Mouse (Mus musculus) midbrain, postnatal 0 days (tissue): ENCODE results near the gene Hes7. TPM values are rescaled to one million over a fixed set of nuclear protein-coding genes. Genes with fewer than 3 reads are reported as not detected.

Source experiments
- ATAC-seq: fragments of 200-750 bp; cut with Nextera tagmentation; 2 replicates; pipeline ENCODE4 v1.8.0; 2017; ENCODE audit warnings: moderate number of reproducible peaks, mild to moderate bottlenecking, moderate TSS enrichment, moderate library complexity; ENCODE audit not compliant: low FRiP score
- DNase-seq: peaks from one replicate; pipeline ENCODE4 v3.0.0-alpha.2; 2015; ENCODE audit warnings: low spot score
- H3K27ac ChIP-seq: fragments of 300-500 bp; sonication (generic); 2 replicates; pipeline ENCODE4 v1.5.1; 2014; ENCODE audit warnings: low read depth, mild to moderate bottlenecking, low read length, mixed read lengths
- H3K27me3 ChIP-seq: fragments of 300-500 bp; sonication (generic); 2 replicates; pipeline ENCODE4 v1.6.1; 2014; ENCODE audit warnings: low read length, control low read depth, mixed read lengths; ENCODE audit not compliant: insufficient read depth
- H3K36me3 ChIP-seq: fragments of 300-500 bp; sonication (generic); 2 replicates; pipeline ENCODE4 v1.6.1; 2014; ENCODE audit warnings: low read length, control low read depth, mixed read lengths; ENCODE audit not compliant: insufficient read depth
- H3K4me1 ChIP-seq: fragments of 300-500 bp; sonication (generic); 2 replicates; pipeline ENCODE4 v1.6.1; 2014; ENCODE audit warnings: mild to moderate bottlenecking, control low read depth, antibody characterized with exemption, low read length, mixed read lengths; ENCODE audit not compliant: insufficient read depth
- H3K4me2 ChIP-seq: fragments of 300-500 bp; sonication (generic); 2 replicates; pipeline ENCODE4 v1.6.1; 2014; ENCODE audit warnings: low read depth, mild to moderate bottlenecking, low read length, mixed read lengths; ENCODE audit not compliant: poor library complexity, severe bottlenecking
- H3K4me3 ChIP-seq: fragments of 300-500 bp; sonication (generic); 2 replicates; pipeline ENCODE4 v1.5.1; 2014; ENCODE audit warnings: low read depth, mild to moderate bottlenecking, low read length, moderate library complexity
- H3K9ac ChIP-seq: fragments of 300-500 bp; sonication (generic); replicated peaks from 2 replicates; pipeline ENCODE4 v1.6.1; 2014; ENCODE audit warnings: mild to moderate bottlenecking, low read length, moderate library complexity, mixed read lengths; ENCODE audit not compliant: poor library complexity, severe bottlenecking
- H3K9me3 ChIP-seq: fragments of 300-500 bp; sonication (generic); 2 replicates; pipeline ENCODE4 v1.6.1; 2016; ENCODE audit warnings: low read length, control low read depth
- CTCF ChIP-seq: IDR thresholded peaks from 2 replicates; pipeline ENCODE4 v1.5.1; 2016; ENCODE audit warnings: antibody characterized with exemption, mild to moderate bottlenecking
- WGBS: fragments of 180-500 bp; shearing (Covaris S2); extraction: QIAGEN DNeasy Blood & Tissue Kit; methylation state at CpG from one replicate; pipeline ENCODE4 v1.1.7; 2014; 5-methylcytosine and 5-hydroxymethylcytosine counted together
- polyA plus RNA-seq: library from polyadenylated mRNA; unstranded; fragments of >200 nt; fragmentation: Nextera tagmentation; extraction: Ambion mirVana; gene quantifications from 2 replicates; pipeline ENCODE4 v1.2.1, GENCODE M21; 2015
- total RNA-seq: library from RNA; depleted of rRNA; stranded (reverse); fragments of >200 nt; gene quantifications from 2 replicates; pipeline ENCODE4 v1.2.3, GENCODE M21; 2014

Gene Hes7
- total and polyA plus RNA-seq, 2 experiments from 2014 or later = 2.0 to 2.1 TPM

- H3K4me3 ChIP-seq = no peak overlapping the region
- peaks cover 79% of the 10 kb centered on the region for H3K36me3 ChIP-seq
- H3K4me1 ChIP-seq = peaks cover 7% of the 10 kb centered on the region; the same call in 1 of the 2 replicates
- no peak overlapping the region for H3K27ac ChIP-seq
- H3K9ac ChIP-seq = no peak overlapping the region
- TF ChIP-seq CTCF = no peak
- DNase-seq (no peak), ATAC-seq (no peak)
- no peaks in the 10 kb centered on the region for H3K9me3 ChIP-seq
- H3K4me2 ChIP-seq = no peak overlapping the region
- 93% methylated on average over 14 of the region's 14 CpGs for WGBS
- no peaks in the 10 kb centered on the region for H3K27me3 ChIP-seq
These were observed 15.7 kb upstream of the Hes7 start for GRCm38 (mm10) chr11:69104487-69104886.

GRCm38 (mm10) chr11:69105227-69105626, 15.0 kb upstream of the Hes7 start:
- no peaks in the 10 kb centered on the region for H3K9me3 ChIP-seq
- H3K4me1 ChIP-seq = peaks cover 6% of the 10 kb centered on the region; the same call in 1 of the 2 replicates
- no peak overlapping the region for H3K4me2 ChIP-seq
- TF ChIP-seq CTCF = no peak
- no peak overlapping the region for H3K9ac ChIP-seq
- no peak for DNase-seq
- H3K4me3 ChIP-seq = no peak overlapping the region
- no peak for ATAC-seq
- WGBS = 91% methylated on average over 6 of the region's 6 CpGs
- no peak overlapping the region for H3K27ac ChIP-seq
- no peaks in the 10 kb centered on the region for H3K27me3 ChIP-seq
- peaks cover 79% of the 10 kb centered on the region for H3K36me3 ChIP-seq

GRCm38 (mm10) chr11:69105796-69106195, 14.4 kb upstream of the Hes7 start:
- H3K27ac ChIP-seq = no peak overlapping the region
- no peaks in the 10 kb centered on the region for H3K4me1 ChIP-seq
- no peak overlapping the region for H3K4me3 ChIP-seq
- TF ChIP-seq CTCF = no peak
- no peaks in the 10 kb centered on the region for H3K9me3 ChIP-seq
- WGBS = 76% methylated on average over 2 of the region's 2 CpGs
- DNase-seq (no peak), ATAC-seq (no peak)
- H3K4me2 ChIP-seq = no peak overlapping the region
- no peak overlapping the region for H3K9ac ChIP-seq
- peaks cover 79% of the 10 kb centered on the region for H3K36me3 ChIP-seq
- H3K27me3 ChIP-seq = no peaks in the 10 kb centered on the region

GRCm38 (mm10) chr11:69106299-69106698, 13.9 kb upstream of the Hes7 start:
- Histone ChIP-seq H3K36me3 (peaks cover 75% of the 10 kb centered on the region), H3K27me3 (no peaks in the 10 kb centered on the region), H3K4me2 (no peak overlapping the region), H3K27ac (no peak overlapping the region), H3K9me3 (no peaks in the 10 kb centered on the region), H3K9ac (no peak overlapping the region), H3K4me3 (no peak overlapping the region), H3K4me1 (no peaks in the 10 kb centered on the region; the same call in 1 of the 2 replicates)
- no peak for DNase-seq
- no peak for ATAC-seq
- WGBS = 95% methylated on average over 11 of the region's 11 CpGs
- TF ChIP-seq CTCF = no peak

GRCm38 (mm10) chr11:69106842-69107241, 13.4 kb upstream of the Hes7 start:
- Histone ChIP-seq H3K27ac (no peak overlapping the region), H3K4me3 (no peak overlapping the region), H3K4me2 (no peak overlapping the region), H3K9me3 (no peaks in the 10 kb centered on the region), H3K9ac (no peak overlapping the region), H3K27me3 (no peaks in the 10 kb centered on the region), H3K4me1 (no peaks in the 10 kb centered on the region; the same call in 1 of the 2 replicates), H3K36me3 (peaks cover 71% of the 10 kb centered on the region)
- DNase-seq = no peak
- ATAC-seq = no peak
- no peak for TF ChIP-seq CTCF
- 85% methylated on average over 11 of the region's 11 CpGs for WGBS

- no peak for DNase-seq
- WGBS = 91% methylated on average over 11 of the region's 11 CpGs
- ATAC-seq = no peak
- Histone ChIP-seq H3K4me2 (no peak overlapping the region), H3K36me3 (peaks cover 63% of the 10 kb centered on the region), H3K27ac (no peak overlapping the region), H3K27me3 (no peaks in the 10 kb centered on the region), H3K4me3 (no peak overlapping the region), H3K9me3 (no peaks in the 10 kb centered on the region), H3K4me1 (no peaks in the 10 kb centered on the region; the same call in 1 of the 2 replicates), H3K9ac (no peak overlapping the region)
- no peak for TF ChIP-seq CTCF
These were observed 12.5 kb upstream of the Hes7 start for GRCm38 (mm10) chr11:69107676-69108075.
